Mouse (Mus musculus): ENCODE measurements around the gene Epdr1.

The Epdr1 gene

DNA sequence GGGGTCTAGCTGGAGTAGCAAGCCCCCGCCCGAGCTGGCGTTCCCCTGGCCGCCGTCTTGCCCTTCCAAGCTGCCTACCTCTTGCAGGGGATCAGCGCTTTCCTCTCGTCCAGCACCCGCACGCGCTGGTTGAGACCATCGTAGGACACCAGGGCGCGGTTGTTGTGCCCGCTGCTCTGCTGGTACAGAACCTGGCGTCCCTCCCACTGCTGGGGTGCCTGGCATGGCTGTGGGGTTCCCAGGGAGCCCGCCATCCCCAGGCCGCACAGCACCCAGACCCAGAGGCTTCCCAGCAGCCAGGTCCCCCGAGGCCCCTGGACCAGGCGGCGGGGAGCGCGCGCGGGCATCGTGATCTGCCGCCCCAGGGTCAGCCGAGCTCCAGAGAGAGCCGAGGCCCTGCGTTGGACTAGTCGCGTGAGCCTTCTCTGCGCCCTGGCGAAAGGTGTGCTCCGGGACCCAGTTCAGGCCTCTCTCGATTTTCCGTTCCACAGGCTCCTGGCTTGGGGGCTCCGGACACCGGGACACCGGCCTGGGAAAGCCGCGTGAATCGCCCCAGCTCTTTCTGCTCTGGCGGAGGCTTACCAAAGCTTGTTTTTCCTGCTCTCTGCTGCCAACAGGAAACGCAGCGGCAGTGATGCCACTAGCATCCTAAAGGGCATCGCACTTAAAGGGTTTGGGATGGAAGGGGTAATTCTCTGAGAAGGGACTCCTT, at the start of gene Epdr1:
Epdr1 (minus strand) TSS at position 712 of the 712 bp plus-strand sequence.
- DNase-seq = peak; percentile 75 to 76

GRCm38 (mm10) chr13:19668355-19669140, 48.8 kb upstream of the Epdr1 start:
- DNase-seq = no peak

DNA sequence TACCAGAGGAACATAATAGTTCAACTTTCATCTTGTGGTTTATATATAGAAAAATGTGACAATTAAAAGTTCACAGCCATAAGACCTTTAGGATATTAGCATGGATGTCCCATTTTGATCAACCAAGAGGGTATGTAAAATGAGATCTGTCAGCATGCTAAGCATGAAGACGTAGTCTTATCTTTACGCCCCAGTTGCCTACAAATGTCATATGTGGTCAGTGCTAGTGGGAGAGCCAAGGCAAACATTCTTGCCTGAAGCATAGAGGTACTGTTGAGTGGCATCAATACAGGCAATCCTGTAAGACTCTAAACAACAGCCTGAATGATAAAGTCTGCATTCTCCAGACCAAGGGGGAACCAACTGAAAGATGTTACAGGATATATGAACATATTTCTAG, 32.7 kb upstream of the Epdr1 start:
- DNase-seq = no peak

- DNase-seq = no peak
Measured at GRCm38 (mm10) chr13:19649824-19650223, 30.1 kb upstream of the Epdr1 start.

GRCm38 (mm10) chr13:19644225-19644624, 24.5 kb upstream of the Epdr1 start:
- DNase-seq = no peak

GRCm38 (mm10) chr13:19643519-19643918, 23.8 kb upstream of the Epdr1 start:
- no peak for DNase-seq

DNA sequence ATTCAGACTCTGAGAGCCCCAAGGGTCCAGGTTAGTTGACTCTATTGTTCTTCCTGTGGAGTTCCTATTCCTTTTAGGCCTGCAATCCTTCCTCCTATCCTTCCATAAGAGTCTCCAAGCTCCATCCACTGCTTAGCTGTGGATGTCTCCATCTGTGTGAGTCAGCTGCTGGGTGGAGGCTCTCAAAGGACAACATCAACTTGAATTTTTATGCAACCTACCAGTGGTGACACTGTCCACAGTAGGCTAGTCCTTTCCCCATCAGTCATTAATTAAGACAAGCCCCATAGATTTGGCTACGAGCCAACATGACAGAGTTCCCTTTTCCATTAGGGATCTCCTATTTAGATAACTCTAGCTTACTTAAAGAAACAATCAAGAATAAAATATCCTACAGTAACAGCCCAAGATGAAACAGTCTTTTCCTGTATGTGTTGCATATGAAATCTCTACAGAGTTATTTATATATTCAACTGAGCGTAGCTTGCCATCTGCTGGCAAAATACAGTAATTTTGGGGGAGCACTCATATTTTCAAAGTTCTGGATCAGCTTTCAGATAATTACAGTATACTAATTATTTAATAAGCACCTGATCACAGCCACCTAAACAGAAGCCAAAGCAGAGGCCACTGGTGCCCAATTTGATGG, 20.6 kb upstream of the Epdr1 start:
- no peak for DNase-seq

DNA sequence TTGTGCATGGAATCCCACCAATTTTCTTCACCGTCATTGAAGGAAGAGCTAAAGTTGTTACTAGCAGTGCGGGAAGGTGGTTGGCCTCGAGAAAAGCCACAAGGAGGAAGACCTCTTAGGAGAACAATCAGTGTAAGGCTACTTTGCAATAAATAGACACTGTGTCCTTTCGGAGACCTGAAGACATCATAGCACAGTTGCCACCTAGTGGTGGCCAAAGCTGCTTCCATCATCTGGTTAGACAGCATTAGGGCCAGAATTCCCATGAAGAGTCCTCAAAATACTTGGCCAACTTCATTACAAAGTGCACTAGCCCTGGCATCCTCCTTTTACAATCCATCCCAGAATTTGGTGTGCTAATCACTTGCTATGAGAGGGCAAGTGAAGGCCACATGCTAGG, 16.4 kb upstream of the Epdr1 start:
- DNase-seq = no peak

DNA sequence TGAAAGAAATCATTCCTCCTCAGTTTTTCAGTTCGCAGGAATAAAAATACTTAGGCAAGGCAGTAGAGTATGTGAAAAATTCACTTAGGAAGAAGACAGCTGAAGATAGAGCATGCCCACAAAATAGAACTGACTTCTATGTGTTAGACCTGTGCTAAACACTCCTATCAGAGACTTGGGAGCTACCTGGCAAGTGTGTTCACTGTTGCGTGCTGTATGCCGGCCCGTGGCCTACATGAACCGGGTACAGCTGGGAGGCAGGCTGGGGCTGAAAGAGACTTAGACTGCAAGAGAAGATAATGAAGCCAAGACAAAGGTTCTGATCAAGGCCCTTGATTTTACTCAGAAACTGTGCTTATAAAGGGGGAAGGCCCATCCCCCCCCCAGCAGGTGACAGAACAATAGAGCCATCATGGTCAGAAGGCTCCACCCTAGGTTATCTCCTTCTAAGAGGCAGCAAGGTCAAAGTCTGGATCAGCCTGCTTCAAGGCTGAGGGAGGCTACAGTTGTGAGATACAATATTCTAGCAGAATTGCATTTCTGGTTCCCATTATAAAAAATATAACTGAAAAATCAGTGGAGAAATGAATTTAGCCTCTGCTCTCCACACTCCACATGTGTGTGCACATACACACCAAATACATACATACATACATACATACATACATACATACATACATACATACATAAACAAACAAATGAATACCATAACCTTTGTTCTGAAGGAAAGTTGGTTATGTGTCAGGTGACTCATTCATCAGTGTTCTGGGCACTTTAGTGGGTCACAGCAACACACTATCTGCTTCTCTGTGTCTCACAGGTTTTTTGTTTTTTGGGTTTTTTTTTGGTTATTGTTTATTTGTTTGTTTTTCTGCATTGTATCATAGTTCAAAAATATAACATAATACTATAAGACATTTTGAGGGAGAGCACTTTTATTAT, 11.3 kb upstream of the Epdr1 start:
- DNase-seq = no peak

DNA sequence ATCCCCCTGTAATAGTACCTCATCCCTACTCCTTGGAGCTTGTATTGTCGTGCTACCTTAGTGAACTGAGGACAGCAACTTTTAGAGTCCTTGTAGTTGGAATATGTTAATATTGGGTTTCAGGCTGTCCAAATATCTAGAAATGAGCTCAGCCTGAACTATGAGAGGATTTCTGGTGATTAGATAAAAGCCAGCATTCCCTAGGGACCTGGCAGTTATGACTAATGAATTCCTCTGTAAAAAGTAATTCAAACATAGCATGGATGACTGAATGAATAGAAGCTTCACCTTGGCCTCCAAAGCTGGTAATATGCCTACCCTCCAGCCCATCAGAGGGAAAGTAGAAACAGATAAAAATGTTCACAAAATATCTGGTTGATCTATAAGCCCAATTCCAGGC, 6.7 kb upstream of the Epdr1 start:
- DNase-seq = no peak

GRCm38 (mm10) chr13:19624632-19625320, 5.0 kb upstream of the Epdr1 start:
- DNase-seq = no peak

DNA sequence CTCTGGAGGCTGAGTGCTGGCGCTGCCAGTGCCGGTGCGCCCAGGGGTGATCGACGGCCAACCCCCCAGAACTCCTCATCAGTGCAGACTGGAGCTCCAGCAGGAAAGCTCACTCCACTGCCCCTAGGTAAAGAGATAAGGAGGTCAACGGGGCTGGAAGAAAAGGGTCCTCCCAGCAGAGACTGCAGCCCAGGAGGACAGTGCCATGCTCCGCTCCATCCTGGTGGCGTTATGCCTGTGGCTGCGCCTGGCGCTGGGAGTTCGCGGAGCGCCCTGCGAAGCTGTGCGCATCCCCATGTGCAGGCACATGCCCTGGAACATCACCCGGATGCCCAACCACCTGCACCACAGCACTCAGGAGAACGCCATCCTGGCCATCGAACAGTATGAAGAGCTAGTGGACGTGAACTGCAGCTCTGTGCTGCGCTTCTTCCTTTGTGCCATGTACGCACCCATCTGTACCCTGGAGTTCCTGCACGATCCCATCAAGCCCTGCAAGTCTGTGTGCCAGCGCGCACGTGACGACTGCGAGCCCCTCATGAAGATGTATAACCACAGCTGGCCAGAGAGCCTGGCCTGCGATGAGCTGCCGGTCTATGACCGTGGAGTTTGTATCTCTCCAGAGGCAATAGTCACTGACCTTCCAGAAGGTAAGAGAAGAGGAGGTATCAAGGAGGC, 3.6 kb upstream of the Epdr1 start:
- peak in 1 of 2 experiments; percentile 6 for DNase-seq

DNA sequence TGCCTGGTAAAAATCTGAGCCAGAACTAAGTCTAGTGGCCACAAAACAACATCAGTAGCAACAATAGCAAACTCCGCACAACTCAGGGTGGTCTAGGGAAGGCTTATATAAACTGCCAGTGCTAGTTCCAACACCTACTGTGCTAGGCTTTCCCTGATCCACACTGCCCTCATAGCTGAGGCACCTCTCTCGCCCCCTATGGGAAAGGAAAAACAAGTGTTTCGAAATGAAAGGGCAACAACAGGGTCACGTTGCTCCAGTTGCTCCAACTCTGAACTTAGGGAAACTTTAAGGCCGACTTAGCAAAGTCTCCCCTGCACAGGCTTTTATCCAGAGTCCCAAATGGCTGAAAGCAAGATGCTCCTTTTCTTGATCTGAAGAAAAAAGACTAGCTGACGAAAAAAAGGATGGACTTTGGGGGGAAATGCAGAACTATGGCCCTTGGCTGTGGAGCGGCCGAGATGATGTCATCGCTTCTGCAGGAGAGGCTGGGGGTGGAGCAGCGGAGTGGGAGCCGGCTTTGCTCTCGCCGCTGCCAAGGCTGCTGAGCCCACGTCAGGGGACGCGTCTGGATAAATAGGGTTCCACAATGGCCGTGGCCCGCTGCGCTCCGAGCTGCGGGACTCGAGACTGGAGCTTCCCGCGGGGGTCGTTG, 3.0 kb upstream of the Epdr1 start, which contains the start of gene Sfrp4:
Sfrp4 (plus strand) TSS at position 532 of the 655 bp plus-strand sequence.
- DNase-seq = peak; percentile 54 to 68

- no peak for DNase-seq
Measured at GRCm38 (mm10) chr13:19618841-19619215, 899 bp downstream of the Epdr1 start.

DNA sequence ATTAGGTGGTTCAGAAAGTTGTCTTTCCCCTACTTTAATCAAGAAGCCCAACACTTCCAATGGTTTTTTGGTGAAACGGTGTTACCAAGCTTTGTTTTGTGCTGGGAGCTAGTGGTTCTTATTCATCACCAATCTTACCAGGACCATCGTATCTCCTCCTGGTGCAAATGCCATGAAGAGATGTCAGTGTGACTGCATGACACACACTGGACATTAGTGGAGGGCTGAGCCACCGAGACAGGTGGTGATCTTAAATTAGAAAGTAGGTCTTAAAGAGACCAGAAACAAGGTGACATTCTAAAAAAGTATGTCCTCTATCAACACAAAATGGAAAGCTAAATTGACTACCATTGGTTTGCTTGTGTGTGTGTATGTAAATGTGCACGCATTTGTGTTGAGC, 1.6 kb downstream of the Epdr1 start:
- DNase-seq = no peak

GRCm38 (mm10) chr13:19614311-19614710, 5.4 kb downstream of the Epdr1 start:
- DNase-seq = no peak

- DNase-seq = no peak
Measured at GRCm38 (mm10) chr13:19613426-19613825, 6.3 kb downstream of the Epdr1 start.

DNA sequence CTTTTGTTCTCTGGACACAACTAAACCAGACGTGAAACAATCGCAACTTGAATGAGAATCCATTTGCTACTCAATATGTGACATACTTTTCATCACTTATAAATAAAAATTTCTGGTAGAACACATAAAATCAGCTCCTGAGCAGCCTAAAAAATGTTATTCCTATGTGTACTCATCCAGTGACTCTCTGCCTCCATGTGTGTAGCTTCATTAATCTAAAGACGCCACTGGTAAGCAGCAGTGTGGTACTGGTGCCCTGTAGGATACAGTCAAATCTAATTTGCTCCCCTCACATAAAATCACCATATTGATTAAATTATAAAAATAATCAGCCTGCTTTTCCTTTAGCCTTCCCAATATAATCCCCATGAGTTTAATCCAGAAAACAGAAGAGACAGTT, 6.8 kb downstream of the Epdr1 start:
- no peak for DNase-seq

GRCm38 (mm10) chr13:19612348-19612747, 7.4 kb downstream of the Epdr1 start:
- DNase-seq = no peak

DNA sequence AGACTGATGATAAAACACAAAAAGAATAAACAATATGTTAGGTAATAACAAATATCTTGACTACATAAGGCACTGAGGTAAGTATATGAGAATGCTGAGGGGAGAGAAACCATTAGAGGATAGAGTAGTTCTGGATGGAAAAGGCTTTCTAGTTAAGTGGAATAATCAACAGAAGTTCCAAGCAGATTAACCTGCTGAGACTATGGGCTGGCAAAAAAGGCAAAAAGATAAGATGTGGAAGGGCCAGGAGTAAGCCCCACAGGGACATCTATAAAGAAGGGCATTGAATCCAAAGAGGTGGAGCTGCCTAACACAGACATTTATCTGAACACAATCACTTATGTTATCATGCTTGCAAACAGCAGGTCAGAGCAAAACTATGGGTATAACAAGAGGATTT, 11.6 kb downstream of the Epdr1 start:
- no peak for DNase-seq

DNA sequence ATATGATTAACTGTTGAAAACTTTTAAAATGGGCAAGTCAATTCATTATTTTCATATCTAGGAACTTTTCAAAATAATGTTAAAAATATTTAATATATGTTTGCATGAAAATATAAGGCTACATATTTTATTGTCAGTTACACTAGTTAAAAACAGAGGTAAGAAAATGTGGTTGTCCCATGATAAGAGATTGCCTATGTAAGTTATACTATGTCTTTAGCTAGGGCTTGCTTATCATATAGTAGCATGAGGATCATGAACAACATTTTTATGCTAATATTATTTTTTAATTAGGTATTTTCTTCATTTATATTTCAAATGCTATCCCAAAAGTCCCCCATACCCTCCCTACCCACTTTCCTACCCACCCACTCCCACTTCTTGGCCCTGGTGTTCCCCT, 14.8 kb downstream of the Epdr1 start:
- no peak for DNase-seq
